Mouse (Mus musculus) heart, postnatal 10 days (tissue): ENCODE results near the gene Gtf2ird1. TPM values are rescaled to one million over a fixed set of nuclear protein-coding genes. Genes with fewer than 3 reads are reported as not detected.
A peak's percentile ranks its signal among the peaks of the same experiment; 100 is the strongest.
"Not testable (repeated sequence)": the region's sequence is repeated elsewhere in the genome, so short reads cannot be mapped to it uniquely, and the experiment has no call there.

Experiments used
- DNase-seq, 2 experiments: peaks; one replicate each; pipeline ENCODE4 v3.0.0; 2021
- intact Hi-C: fragments of 180-260 bp; cut with DNase I; formaldehyde crosslinking; loops from one replicate; pipeline ENCODE4 v1.15.1; 2025
- total RNA-seq, 2 experiments: library from RNA; stranded (reverse); gene quantifications; 2 replicates each; pipeline ENCODE4 v1.2.3; 2021

Gtf2ird1 gene
- total RNA-seq, 2 experiments from 2014 or later = 43.3 to 45.5 TPM

DNA sequence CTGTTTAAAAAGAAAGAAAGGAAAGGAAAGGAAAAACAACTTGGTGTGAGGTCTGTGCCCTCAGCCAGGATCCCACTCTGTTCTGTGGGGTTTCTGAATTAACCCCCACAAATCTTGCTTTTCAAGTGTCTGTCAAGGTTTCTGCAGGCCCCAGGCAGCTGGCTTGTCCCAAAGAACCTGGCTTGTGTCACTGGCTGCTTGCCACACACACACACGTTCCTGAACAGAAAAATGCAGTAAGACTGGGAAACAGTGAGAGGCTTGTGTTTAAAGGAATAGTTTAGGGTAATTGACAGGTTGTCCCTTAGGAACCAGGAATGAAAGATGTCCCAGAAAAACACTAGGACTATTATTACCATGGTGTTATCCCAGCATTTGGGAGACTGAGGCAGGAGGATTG lies 2.9 kb downstream of the Gtf2ird1 start:
- DNase-seq = no peak
- intact Hi-C loops = no loop called here

DNA sequence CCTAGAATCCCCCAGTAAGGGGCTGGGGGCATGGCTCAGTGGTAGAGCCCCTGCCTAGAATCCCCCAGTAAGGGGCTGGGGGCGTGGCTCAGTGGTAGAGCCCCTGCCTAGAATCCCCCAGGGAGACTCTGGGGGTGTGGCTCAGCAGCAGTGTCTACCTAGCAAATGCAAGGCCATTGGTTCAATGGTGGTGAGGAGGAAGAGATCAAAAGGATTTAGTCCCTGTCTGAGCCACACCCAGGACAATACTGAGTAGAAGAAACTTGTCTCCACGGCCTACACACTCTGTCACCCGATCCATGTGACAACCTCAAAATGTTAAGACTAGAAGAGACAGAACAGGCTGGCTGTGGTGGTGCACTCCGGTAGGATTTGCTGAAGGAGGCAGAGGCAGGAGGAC lies 9.8 kb downstream of the Gtf2ird1 start:
- intact Hi-C loops, DNase-seq: not testable (repeated sequence)

- intact Hi-C loops = no loop called here
- DNase-seq = no peak
These were observed 10.6 kb downstream of the Gtf2ird1 start for GRCm38 (mm10) chr5:134445895-134446294.

DNA sequence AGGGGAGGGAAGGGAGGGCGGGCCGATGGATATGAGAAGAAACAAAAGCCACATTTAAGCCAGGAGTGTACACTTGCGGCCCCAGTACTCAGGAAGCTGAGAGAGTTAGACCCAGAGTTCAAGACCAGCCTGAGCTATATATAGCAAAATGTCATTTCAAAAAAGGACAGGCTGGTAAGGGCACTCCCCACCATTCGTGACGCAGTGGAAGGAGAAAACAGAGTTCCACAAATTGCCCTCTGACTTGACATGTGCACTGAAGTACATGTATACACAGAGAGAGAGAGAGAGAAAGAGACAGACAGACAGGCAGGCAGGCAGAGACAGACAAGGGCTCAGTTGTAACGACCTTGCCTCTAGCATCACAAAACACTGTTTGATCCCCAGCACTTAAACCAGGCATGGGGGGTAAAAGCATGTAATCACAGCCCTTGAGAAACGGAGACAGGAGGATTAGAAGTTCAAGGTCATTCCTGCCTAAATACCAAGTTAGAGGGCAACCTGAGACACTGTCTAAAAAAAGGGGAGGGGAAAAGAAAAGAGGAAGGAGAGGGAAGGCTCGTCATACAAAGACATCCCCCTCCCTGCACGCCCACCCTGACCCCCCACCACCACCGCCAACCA lies 11.2 kb downstream of the Gtf2ird1 start:
- DNase-seq = no peak
- intact Hi-C loops = no loop called here

DNA sequence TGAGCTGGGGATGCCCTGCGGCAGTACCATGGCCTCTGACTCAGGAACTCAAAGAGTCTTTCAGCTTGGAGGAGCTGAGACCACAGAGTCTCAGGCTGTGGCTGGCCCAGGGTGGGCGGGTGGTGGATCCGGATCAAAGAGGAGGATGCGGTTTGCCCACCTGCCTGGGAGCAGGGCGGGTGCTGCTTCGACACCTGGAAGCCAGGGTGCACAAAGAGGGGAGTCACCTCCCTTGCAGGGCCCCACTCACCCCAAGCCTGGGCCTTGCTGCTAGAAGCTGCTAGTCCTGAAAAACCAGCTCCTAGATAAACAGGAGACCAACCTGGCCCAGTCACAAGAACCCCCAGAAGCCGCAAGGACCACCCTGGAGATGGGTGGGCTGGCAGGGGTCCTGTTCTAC lies 12.0 kb downstream of the Gtf2ird1 start:
- intact Hi-C loops = no loop called here
- no peak for DNase-seq

GRCm38 (mm10) chr5:134442066-134442465 lies 14.4 kb downstream of the Gtf2ird1 start:
- intact Hi-C loops = no loop called here
- no peak for DNase-seq

- no peak for DNase-seq
- intact Hi-C loops = no loop called here
These were observed 15.4 kb downstream of the Gtf2ird1 start for GRCm38 (mm10) chr5:134441105-134441504.

- intact Hi-C loops = no loop called here
These were observed 16.4 kb downstream of the Gtf2ird1 start for GRCm38 (mm10) chr5:134440098-134440497.

GRCm38 (mm10) chr5:134439481-134439880 lies 17.0 kb downstream of the Gtf2ird1 start:
- intact Hi-C loops = no loop called here
- no peak for DNase-seq

More at GRCm38 (mm10) chr5:134440098-134440497, 16.4 kb downstream of the Gtf2ird1 start:
- DNase-seq = peak; percentile 68 to 71

DNA sequence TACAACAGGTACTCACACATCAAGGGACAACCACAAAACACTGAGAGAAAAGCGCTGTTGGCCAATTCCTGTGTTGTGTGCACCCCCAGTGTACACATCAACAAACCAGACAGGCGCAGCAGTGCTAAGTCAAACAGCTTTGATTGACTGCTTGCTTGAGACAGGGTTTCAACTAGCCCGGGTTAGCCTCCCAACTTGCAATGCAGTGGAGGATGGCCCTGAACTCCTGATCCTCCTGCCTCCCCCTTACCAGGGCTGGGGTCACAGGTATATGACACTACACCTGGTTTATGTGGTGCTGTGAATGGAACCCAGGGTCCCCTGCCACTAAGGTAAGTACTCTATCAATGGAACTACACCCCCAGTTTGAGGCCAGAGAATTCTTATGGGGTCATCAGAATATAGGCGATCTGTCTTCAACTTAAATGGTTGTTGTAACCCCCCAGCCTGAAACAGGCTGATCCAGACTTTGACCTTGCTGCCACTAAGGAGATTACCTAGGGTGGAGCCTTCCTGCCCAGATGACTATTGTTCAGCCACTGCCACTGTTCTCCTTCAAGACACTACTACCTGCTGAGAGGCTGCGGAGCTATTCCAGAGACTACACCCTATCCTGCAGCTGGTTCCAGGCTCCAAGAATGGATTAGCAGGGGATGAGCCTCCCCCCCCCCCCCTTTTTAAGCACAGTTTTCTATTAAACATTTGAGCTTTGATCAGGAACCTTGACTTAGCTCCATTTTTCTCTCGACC lies 17.7 kb downstream of the Gtf2ird1 start:
- DNase-seq = no peak
- intact Hi-C loops = no loop called here

DNA sequence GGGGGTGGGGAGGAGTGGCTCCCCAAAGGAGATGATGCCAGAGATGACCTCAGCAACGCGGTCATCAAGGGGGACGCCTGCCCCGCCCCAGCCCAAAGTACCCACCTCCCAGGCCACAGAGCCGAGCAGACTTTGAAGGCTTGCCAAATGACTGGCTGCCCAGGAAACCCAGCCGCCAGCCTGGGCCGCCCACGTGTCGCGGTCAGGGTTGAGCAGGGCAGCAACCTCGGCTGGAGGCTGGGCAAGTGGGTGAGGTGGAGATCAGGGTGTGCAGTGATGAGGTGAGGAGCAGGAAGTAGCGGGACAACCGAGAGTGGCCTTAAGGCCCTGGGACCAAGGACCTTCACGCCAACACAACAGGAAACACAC lies 19.1 kb downstream of the Gtf2ird1 start:
- peak; percentile 81 to 87 for DNase-seq
- intact Hi-C loops = no loop called here

GRCm38 (mm10) chr5:134436782-134437458 lies 19.6 kb downstream of the Gtf2ird1 start:
- no peak for DNase-seq
- intact Hi-C loops = no loop called here

DNA sequence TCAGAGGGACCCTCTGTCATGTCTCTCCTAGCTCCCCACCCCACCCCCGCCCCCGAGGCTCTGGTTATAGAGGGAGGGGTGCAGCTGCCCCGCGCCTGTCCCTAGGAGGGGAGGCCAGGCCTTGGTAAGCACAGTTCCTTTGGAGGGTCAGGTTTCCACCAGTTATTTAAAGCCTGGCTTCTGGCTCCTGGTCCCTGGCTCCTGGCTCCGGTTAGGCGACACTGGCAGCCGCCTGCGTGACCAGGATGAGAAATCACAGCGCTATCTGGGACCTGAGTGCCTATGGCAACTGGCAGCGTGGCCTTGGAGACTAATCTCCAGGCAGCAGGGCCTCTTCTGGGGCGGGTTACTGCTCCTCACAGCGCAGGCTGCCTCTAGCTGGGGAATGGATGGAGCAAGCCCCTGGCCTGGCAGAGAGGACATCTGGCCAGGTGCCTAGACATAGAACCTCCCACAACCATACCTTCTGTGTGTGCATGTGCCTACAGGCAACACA lies 20.6 kb downstream of the Gtf2ird1 start:
- DNase-seq = peak; percentile 79 to 88
- intact Hi-C loops = no loop called here

GRCm38 (mm10) chr5:134433137-134433536 lies 23.4 kb downstream of the Gtf2ird1 start:
- no peak for DNase-seq

GRCm38 (mm10) chr5:134430087-134430486 lies 26.4 kb downstream of the Gtf2ird1 start:
- intact Hi-C loops = no loop called here
- no peak for DNase-seq

More at GRCm38 (mm10) chr5:134433137-134433536, 23.4 kb downstream of the Gtf2ird1 start:
- intact Hi-C loops = no loop called here

DNA sequence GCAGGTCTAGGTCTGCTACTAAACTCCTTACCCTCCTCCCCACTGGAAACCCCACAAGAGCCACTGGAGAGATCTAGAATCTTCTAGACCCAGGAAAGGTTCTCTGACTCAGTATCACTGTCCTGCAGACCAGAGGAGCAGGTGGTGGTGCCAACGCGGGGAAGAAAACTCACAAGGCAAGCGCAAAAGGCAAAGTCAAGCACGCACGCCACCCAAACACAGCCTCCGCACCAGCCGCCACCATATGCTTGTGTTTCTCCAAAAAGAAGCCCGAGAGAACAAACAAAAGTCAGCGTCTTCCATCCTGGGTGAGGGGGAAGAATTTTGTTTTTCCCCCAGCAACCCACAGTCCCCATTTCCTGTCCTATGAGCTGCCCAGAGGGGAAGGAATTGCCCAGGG lies 28.9 kb downstream of the Gtf2ird1 start:
- no peak for DNase-seq
- intact Hi-C loops = no loop called here

GRCm38 (mm10) chr5:134425601-134426000 lies 30.9 kb downstream of the Gtf2ird1 start:
- DNase-seq = no peak
- intact Hi-C loops = no loop called here

DNA sequence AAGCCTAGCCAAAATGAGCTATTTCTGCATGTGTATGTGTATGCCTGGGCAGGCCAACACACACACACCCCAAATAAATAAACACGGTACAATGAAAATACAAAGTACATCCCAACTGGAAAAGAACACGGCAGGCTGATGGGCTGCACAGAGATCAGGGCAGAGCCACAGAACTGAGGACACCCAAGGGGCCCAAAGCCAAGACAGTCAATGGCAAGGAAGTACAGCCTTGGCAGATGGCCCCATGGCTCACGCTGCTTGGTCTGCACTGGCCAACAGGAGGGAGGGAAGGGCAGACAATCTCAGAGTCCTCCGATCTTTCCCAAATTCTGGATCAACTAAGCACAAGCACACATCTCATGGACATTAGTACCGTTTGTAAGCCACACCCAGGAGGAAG lies 32.6 kb downstream of the Gtf2ird1 start:
- DNase-seq = peak; percentile 76 to 81
- intact Hi-C loops = no loop called here

GRCm38 (mm10) chr5:134423372-134423771 lies 33.1 kb downstream of the Gtf2ird1 start:
- DNase-seq = no peak
- intact Hi-C loops = no loop called here

- intact Hi-C loops = no loop called here
- DNase-seq = no peak
These were observed 34.1 kb downstream of the Gtf2ird1 start for GRCm38 (mm10) chr5:134422265-134422925.

GRCm38 (mm10) chr5:134421061-134421460 lies 35.5 kb downstream of the Gtf2ird1 start:
- DNase-seq = peak; percentile 75 to 82
- intact Hi-C loops = no loop called here
